Mouse (Mus musculus): ENCODE results near the gene Btk. TPM values are rescaled to one million over a fixed set of nuclear protein-coding genes. Genes with fewer than 3 reads are reported as not detected.

Btk gene
- total RNA-seq (2023) = 9.3 TPM

GRCm38 (mm10) chrX:134582888-134583669, at the start of gene Btk:
Gene Btk (minus strand): TSS chrX:134583570.

GRCm38 (mm10) chrX:134600659-134601379, 17.4 kb upstream of the Btk start, which contains the start of the genes Gla and Hnrnph2:
Gene Gla (minus strand): TSS chrX:134601125.
Gene Hnrnph2 (plus strand): TSS chrX:134601179.

DNA sequence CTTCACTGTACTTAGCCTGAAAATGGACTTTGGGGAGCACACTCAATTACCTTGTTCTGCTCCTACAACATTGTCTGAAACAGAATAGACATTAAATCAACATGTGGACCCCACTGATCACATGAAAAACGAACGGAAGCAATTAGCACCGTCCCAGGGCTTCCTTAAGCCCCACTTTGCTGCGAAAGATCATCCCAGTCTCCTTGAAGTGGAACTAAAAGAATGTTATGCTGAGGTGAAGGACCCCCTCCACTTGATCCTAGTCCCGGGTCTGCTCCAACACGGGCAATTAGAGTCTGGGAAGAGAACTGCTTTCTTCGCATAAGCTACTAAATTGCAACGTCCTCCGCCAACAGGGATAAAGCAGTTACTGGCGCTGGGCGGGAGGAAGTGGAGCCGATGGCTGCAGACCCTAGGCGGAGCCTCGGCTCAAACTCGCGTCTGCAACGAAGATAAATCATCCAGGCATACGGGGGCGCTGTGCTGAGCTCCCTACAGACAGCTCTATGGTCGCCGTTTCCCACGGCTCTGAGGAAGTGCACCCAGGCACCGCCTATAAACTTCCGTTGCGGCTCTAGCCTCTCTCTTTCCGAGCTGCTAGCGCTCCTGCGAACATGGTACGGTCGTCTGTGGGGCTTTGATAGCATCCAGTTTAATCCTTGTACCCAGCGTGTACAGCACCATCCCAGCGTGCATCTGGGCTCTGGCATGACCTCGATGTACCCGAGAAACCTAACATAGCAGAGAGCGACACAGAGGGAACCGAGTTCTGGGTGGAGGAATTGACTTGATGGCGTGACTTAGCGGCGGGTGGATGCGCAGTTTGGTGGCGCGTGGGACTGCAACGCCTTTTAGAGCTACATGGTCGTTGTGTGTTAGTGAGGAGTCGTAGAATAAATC, 2.0 kb upstream of the Btk start, which contains the start of gene Rpl36a:
Gene Rpl36a (plus strand): TSS at position 552 of the 900 bp plus-strand sequence.

GRCm38 (mm10) chrX:134541145-134541954, 42.0 kb downstream of the Btk start, which contains the start of gene Timm8a1:
Gene Timm8a1 (minus strand): TSS chrX:134541865.

Other genes with a start within 250 kb of the Btk start
- not detected for gene Drp2, start 179.0 kb downstream of the Btk start, total RNA-seq (2023)
- not detected for gene Taf7l, start 107.1 kb downstream of the Btk start, total RNA-seq (2023)
- 11.3 TPM for gene Timm8a1, start 41.7 kb downstream of the Btk start, total RNA-seq (2023)
- gene Rpl36a, start 2.1 kb upstream of the Btk start, total RNA-seq (2023) = 638 TPM
- gene Gla, start 17.6 kb upstream of the Btk start, total RNA-seq (2023) = 24.0 TPM
- gene Hnrnph2, start 17.6 kb upstream of the Btk start, total RNA-seq (2023) = 137 TPM
- gene Armcx4, start 102.9 kb upstream of the Btk start, total RNA-seq (2023) = 5.7 TPM
- gene Armcx1, start 134.4 kb upstream of the Btk start, total RNA-seq (2023) = 5.2 TPM
- gene Armcx6, start 167.8 kb upstream of the Btk start, total RNA-seq (2023) = 2.7 TPM
- gene Armcx3, start 173.0 kb upstream of the Btk start, total RNA-seq (2023) = 9.4 TPM
- 20.5 TPM for gene Armcx2, start 225.7 kb upstream of the Btk start, total RNA-seq (2023)

Data from CD4-positive naive resting alpha-beta T cell, adult 76 days (primary cell).